Mouse (Mus musculus) testis, adult 2 months (tissue): ENCODE data around the gene Agpat3. TPM values are rescaled to one million over a fixed set of nuclear protein-coding genes. Genes with fewer than 3 reads are reported as not detected.

Experiments
- H3K27ac ChIP-seq: fragments of 200-500 bp; 2 replicates; pipeline ENCODE4 v1.5.1; 2012; ENCODE audit warnings: low read depth, low read length; ENCODE audit not compliant: control insufficient read depth, insufficient read depth
- H3K27me3 ChIP-seq: fragments of 200-500 bp; 2 replicates; pipeline ENCODE4 v1.6.1; 2012; ENCODE audit warnings: mild to moderate bottlenecking, low read length, moderate library complexity; ENCODE audit not compliant: control insufficient read depth, insufficient read depth
- H3K36me3 ChIP-seq: fragments of 200-500 bp; 2 replicates; pipeline ENCODE4 v1.6.1; 2012; ENCODE audit warnings: mild to moderate bottlenecking, low read length; ENCODE audit not compliant: control insufficient read depth, insufficient read depth
- H3K4me1 ChIP-seq: fragments of 200-500 bp; 2 replicates; pipeline ENCODE4 v1.6.1; 2012; ENCODE audit warnings: low read length; ENCODE audit not compliant: control insufficient read depth, insufficient read depth
- H3K4me3 ChIP-seq: fragments of 200-500 bp; 2 replicates; pipeline ENCODE4 v1.5.1; 2012; ENCODE audit warnings: low read depth, mild to moderate bottlenecking, low read length, moderate library complexity, mixed read lengths; ENCODE audit not compliant: control insufficient read depth
- CTCF ChIP-seq: fragments of 200-500 bp; IDR thresholded peaks from 2 replicates; pipeline ENCODE4 v1.5.1; 2012; ENCODE audit warnings: low read depth, mild to moderate bottlenecking, inconsistent platforms, low read length, moderate library complexity; ENCODE audit not compliant: control insufficient read depth, insufficient read depth, insufficient replicate concordance
- POLR2A ChIP-seq: fragments of 200-500 bp; IDR thresholded peaks from 2 replicates; pipeline ENCODE4 v1.6.1; 2012; ENCODE audit warnings: low read depth, mild to moderate bottlenecking, inconsistent platforms, low read length, moderate library complexity; ENCODE audit not compliant: control insufficient read depth
- polyA plus RNA-seq: library from polyadenylated mRNA; depleted of rRNA; stranded (reverse); fragments of >200 nt; gene quantifications from 2 replicates; pipeline ENCODE4 v1.2.3, GENCODE M21; 2012

Agpat3 gene
- polyA plus RNA-seq, 1 experiment, result 1,109 TPM

- TF ChIP-seq POLR2A, result no peak
- TF ChIP-seq CTCF, result no peak
- Histone ChIP-seq H3K36me3 (no peaks in the 10 kb centered on the region), H3K27ac (no peak overlapping the region), H3K27me3 (no peaks in the 10 kb centered on the region), H3K4me3 (no peak overlapping the region), H3K4me1 (no peaks in the 10 kb centered on the region; the same call in 1 of the 2 replicates)
These were observed 52.2 kb downstream of the Agpat3 start for GRCm38 (mm10) chr10:78300061-78300460.

- H3K27me3 ChIP-seq, result no peaks in the 10 kb centered on the region
- peak overlapping the region; percentile 7; the same call in 1 of the 2 replicates for H3K27ac ChIP-seq
- H3K36me3 ChIP-seq, result no peaks in the 10 kb centered on the region
- H3K4me1 ChIP-seq, result no peaks in the 10 kb centered on the region; the same call in 1 of the 2 replicates
- H3K4me3 ChIP-seq, result no peak overlapping the region
- no peak for TF ChIP-seq CTCF
- no peak for TF ChIP-seq POLR2A
These were observed 53.3 kb downstream of the Agpat3 start for GRCm38 (mm10) chr10:78298651-78299644.

DNA sequence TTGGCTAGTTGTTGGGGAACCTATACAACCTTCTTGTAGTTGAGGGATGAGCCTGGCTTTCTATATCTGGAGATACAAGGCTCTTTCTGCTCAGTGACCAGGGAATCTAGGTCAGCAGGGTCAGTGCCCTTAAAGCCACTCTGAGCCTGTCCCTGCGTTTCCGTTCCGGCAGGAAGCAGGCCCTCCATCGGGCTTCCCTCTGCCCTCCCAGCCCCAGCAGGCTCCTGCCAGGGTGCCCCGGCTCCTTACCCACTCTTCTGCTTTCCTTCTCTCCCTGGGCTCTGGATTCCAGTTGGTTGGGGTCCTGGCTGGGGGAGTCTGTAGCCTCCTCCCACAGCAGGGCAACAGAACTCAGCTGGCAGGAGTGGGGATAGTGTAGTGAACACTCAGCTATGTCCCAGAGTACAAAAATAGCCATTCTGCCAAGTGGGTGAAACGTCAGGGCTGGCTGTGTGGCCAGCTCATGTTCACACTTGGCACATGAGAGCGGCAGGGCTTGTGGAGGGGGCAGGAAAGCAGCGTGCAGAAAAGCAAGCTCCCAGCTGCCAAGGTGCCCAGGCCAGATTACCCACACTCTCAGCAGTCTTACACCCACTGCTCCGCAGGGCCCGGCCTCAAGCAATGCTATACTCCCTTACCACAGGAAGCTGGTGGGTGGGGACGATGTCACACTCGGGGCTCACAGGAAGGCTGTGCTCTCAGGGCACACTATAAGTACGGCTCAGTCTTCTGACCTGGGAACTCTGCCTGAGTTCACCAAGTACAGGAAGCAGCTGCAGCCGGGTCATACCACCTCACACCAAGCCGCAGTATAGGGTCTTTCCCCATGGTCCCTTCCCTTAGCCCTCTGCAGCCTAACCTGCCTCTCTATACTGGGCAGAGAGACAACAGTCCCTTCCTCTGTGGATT lies 54.5 kb downstream of the Agpat3 start:
- Histone ChIP-seq H3K36me3 (no peaks in the 10 kb centered on the region), H3K27ac (peak overlapping the region; percentile 7), H3K4me3 (no peak overlapping the region), H3K27me3 (no peaks in the 10 kb centered on the region), H3K4me1 (no peaks in the 10 kb centered on the region; the same call in 1 of the 2 replicates)
- no peak for TF ChIP-seq CTCF
- TF ChIP-seq POLR2A, result no peak

DNA sequence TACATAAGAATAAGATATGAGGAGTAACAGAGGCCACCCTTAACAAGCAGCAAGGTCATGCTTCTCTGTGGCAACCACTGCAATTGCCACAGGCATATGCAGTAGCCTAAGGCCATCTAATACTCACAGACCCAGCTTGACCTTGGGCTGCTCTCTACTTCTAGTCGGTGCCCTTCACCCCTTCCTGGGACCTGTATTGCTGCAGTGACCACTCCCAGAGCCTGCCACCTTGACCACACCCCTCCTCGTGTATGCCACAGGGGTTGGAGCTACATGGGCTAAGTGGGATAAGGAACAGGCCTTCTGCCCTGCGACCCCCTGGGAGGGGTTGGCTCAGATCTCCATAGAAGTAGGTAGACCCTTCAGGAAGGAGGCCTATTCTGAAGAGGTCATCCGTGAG lies 55.3 kb downstream of the Agpat3 start:
- Histone ChIP-seq H3K36me3 (no peaks in the 10 kb centered on the region), H3K27me3 (no peaks in the 10 kb centered on the region), H3K4me1 (no peaks in the 10 kb centered on the region; the same call in 1 of the 2 replicates), H3K4me3 (no peak overlapping the region), H3K27ac (no peak overlapping the region)
- TF ChIP-seq CTCF (no peak), POLR2A (no peak)

DNA sequence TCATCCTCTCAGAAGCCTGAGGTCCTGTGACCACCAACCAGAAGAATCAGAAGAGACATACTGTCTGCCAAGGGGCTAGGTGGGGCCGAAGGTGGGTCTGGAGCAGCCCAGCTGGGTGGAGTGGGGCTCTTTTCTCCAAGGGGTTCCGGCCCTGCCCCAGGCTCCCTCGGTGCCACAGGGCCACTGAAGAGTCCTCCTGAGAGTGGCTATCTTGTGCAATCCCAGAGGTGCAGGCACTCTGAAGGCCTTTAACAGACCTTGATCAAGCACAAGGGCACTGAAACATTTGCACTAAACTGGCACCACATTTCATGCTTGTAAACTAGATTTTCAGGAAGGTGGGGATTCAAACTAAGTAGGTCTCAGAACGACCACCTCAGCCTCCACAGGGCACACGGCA lies 55.9 kb downstream of the Agpat3 start:
- Histone ChIP-seq H3K4me3 (no peak overlapping the region; the same call in 1 of the 2 replicates), H3K27me3 (no peaks in the 10 kb centered on the region), H3K36me3 (no peaks in the 10 kb centered on the region), H3K27ac (peak overlapping the region; percentile 24; the same call in 1 of the 2 replicates), H3K4me1 (no peaks in the 10 kb centered on the region; the same call in 1 of the 2 replicates)
- TF ChIP-seq CTCF (no peak), POLR2A (no peak)

GRCm38 (mm10) chr10:78293576-78293975 lies 58.7 kb downstream of the Agpat3 start:
- no peak overlapping the region for H3K27ac ChIP-seq

DNA sequence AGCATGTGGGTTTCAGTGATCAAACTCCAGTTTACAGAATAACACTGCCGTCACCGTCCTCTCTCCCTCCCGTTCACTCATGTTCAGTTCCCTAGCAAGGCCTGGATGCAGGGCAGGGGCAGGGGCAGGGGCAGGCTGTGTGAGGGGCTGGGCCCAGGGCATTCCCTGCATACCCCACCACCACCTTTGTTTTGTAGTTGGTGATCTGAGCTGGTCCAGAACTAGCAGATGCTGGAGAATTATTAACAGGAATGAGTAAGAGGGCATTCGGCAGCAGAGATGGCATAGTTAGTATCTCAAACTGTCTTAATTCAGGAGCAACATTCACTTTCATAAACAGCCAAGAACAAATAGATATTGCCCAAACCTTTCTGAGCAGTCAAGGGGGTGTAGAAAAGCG lies 59.9 kb downstream of the Agpat3 start:
- H3K4me1 ChIP-seq, result no peaks in the 10 kb centered on the region; the same call in 1 of the 2 replicates
- no peaks in the 10 kb centered on the region for H3K27me3 ChIP-seq
- H3K4me3 ChIP-seq, result no peak overlapping the region; the same call in 1 of the 2 replicates
- TF ChIP-seq POLR2A (no peak), CTCF (no peak)
- H3K27ac ChIP-seq, result no peak overlapping the region
- H3K36me3 ChIP-seq, result no peaks in the 10 kb centered on the region

More at GRCm38 (mm10) chr10:78293576-78293975, 58.7 kb downstream of the Agpat3 start:
- H3K27me3 ChIP-seq, result no peaks in the 10 kb centered on the region
- peak overlapping the region; percentile 62 for H3K4me3 ChIP-seq
- H3K4me1 ChIP-seq, result no peaks in the 10 kb centered on the region; the same call in 1 of the 2 replicates
- TF ChIP-seq POLR2A (no peak), CTCF (no peak)
- no peaks in the 10 kb centered on the region for H3K36me3 ChIP-seq
